Mouse (Mus musculus): ENCODE data around the gene Gm6899. TPM values are rescaled to one million over a fixed set of nuclear protein-coding genes. Genes with fewer than 3 reads are reported as not detected.

The Gm6899 gene
- polyA plus RNA-seq, 1 experiment = not detected

GRCm38 (mm10) chr11:26601571-26602175 lies 8.6 kb downstream of the Gm6899 start:
- 73% methylated on average over 2 of the region's 2 CpGs for WGBS
- no peak overlapping the region for H3K27ac ChIP-seq (ENCODE audit: insufficient read depth, low read length)
- H3K4me3 ChIP-seq (ENCODE audit: extremely low read depth, insufficient read depth, insufficient read length) = no peak overlapping the region
- DNase-seq (ENCODE audit: low read depth in 1 of 2, low spot score in 2 of 2) = no peak
- H3K4me1 ChIP-seq (ENCODE audit: control insufficient read depth, insufficient read depth, insufficient read length) = peaks cover 2% of the 10 kb centered on the region
- no peak for TF ChIP-seq CTCF (IDR thresholded peaks at IDR 0.05; ENCODE audit: extremely low read depth, insufficient read depth, insufficient read length, insufficient replicate concordance)
- no peak for TF ChIP-seq POLR2A (IDR thresholded peaks at IDR 0.05; ENCODE audit: low read depth, low read length)
- no peaks in the 10 kb centered on the region for H3K27me3 ChIP-seq (ENCODE audit: control insufficient read depth, insufficient read depth, low read length)
- no peaks in the 10 kb centered on the region for H3K36me3 ChIP-seq (ENCODE audit: control insufficient read depth, insufficient read depth, low read length)

- H3K4me3 ChIP-seq (ENCODE audit: extremely low read depth, insufficient read depth, insufficient read length) = no peak overlapping the region
- 21% methylated on average over 1 of the region's 1 CpGs for WGBS
- no peak overlapping the region for H3K27ac ChIP-seq (ENCODE audit: insufficient read depth, low read length)
- peaks cover 2% of the 10 kb centered on the region for H3K4me1 ChIP-seq (ENCODE audit: control insufficient read depth, insufficient read depth, insufficient read length)
- no peaks in the 10 kb centered on the region for H3K27me3 ChIP-seq (ENCODE audit: control insufficient read depth, insufficient read depth, low read length)
- TF ChIP-seq POLR2A (IDR thresholded peaks at IDR 0.05; ENCODE audit: low read depth, low read length) = no peak
- no peak for TF ChIP-seq CTCF (IDR thresholded peaks at IDR 0.05; ENCODE audit: extremely low read depth, insufficient read depth, insufficient read length, insufficient replicate concordance)
- no peaks in the 10 kb centered on the region for H3K36me3 ChIP-seq (ENCODE audit: control insufficient read depth, insufficient read depth, low read length)
- DNase-seq (ENCODE audit: low read depth in 1 of 2, low spot score in 2 of 2) = peak; percentile 25 to 46
Measured at GRCm38 (mm10) chr11:26604061-26604655, 11.1 kb downstream of the Gm6899 start.

GRCm38 (mm10) chr11:26608795-26609194 lies 15.8 kb downstream of the Gm6899 start:
- Histone ChIP-seq H3K4me3 (ENCODE audit: extremely low read depth, insufficient read depth, insufficient read length) (no peak overlapping the region), H3K27me3 (ENCODE audit: control insufficient read depth, insufficient read depth, low read length) (no peaks in the 10 kb centered on the region), H3K27ac (ENCODE audit: insufficient read depth, low read length) (no peak overlapping the region), H3K36me3 (ENCODE audit: control insufficient read depth, insufficient read depth, low read length) (no peaks in the 10 kb centered on the region), H3K4me1 (ENCODE audit: control insufficient read depth, insufficient read depth, insufficient read length) (peaks cover 2% of the 10 kb centered on the region; the same call in 1 of the 2 replicates)
- TF ChIP-seq POLR2A (IDR thresholded peaks at IDR 0.05; ENCODE audit: low read depth, low read length) = no peak
- no peak for TF ChIP-seq CTCF (IDR thresholded peaks at IDR 0.05; ENCODE audit: extremely low read depth, insufficient read depth, insufficient read length, insufficient replicate concordance)
- no peak for DNase-seq (ENCODE audit: low read depth in 1 of 2, low spot score in 2 of 2)
- 86% methylated on average over 10 of the region's 10 CpGs for WGBS

GRCm38 (mm10) chr11:26618475-26619223 lies 25.6 kb downstream of the Gm6899 start:
- 84% methylated on average over 2 of the region's 2 CpGs for WGBS
- no peak for TF ChIP-seq CTCF (IDR thresholded peaks at IDR 0.05; ENCODE audit: extremely low read depth, insufficient read depth, insufficient read length, insufficient replicate concordance)
- TF ChIP-seq POLR2A (IDR thresholded peaks at IDR 0.05; ENCODE audit: low read depth, low read length) = no peak
- Histone ChIP-seq H3K36me3 (ENCODE audit: control insufficient read depth, insufficient read depth, low read length) (no peaks in the 10 kb centered on the region), H3K27me3 (ENCODE audit: control insufficient read depth, insufficient read depth, low read length) (no peaks in the 10 kb centered on the region), H3K4me1 (ENCODE audit: control insufficient read depth, insufficient read depth, insufficient read length) (no peaks in the 10 kb centered on the region), H3K4me3 (ENCODE audit: extremely low read depth, insufficient read depth, insufficient read length) (no peak overlapping the region), H3K27ac (ENCODE audit: insufficient read depth, low read length) (no peak overlapping the region)
- DNase-seq (ENCODE audit: low read depth in 1 of 2, low spot score in 2 of 2) = no peak

DNA sequence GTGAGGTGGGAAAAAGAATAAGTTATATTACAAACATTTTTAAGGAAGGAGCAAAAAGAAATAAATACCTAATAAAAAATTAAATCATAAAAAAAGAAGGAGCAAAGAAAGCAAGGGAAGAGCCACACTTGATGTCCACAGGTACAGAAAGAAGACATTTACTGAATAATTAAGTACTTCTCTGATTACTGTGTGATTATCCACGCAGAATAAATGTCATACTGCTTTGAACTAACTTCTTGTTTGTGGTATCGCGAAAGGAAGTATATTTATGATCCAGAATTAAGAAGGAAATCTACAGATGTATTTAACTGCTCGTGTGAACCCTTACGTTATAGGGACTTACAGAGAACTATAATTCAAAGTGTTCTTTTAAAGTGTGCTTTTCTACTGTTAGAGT lies 29.7 kb downstream of the Gm6899 start:
- H3K36me3 ChIP-seq (ENCODE audit: control insufficient read depth, insufficient read depth, low read length) = no peaks in the 10 kb centered on the region
- TF ChIP-seq POLR2A (IDR thresholded peaks at IDR 0.05; ENCODE audit: low read depth, low read length) = no peak
- TF ChIP-seq CTCF (IDR thresholded peaks at IDR 0.05; ENCODE audit: extremely low read depth, insufficient read depth, insufficient read length, insufficient replicate concordance) = no peak
- no peak overlapping the region for H3K4me3 ChIP-seq (ENCODE audit: extremely low read depth, insufficient read depth, insufficient read length)
- no peak for DNase-seq (ENCODE audit: low read depth in 1 of 2, low spot score in 2 of 2)
- no peaks in the 10 kb centered on the region for H3K4me1 ChIP-seq (ENCODE audit: control insufficient read depth, insufficient read depth, insufficient read length)
- H3K27ac ChIP-seq (ENCODE audit: insufficient read depth, low read length) = no peak overlapping the region
- no peaks in the 10 kb centered on the region for H3K27me3 ChIP-seq (ENCODE audit: control insufficient read depth, insufficient read depth, low read length)
- 60% methylated on average over 5 of the region's 5 CpGs for WGBS

GRCm38 (mm10) chr11:26636239-26636638 lies 43.2 kb downstream of the Gm6899 start:
- Histone ChIP-seq H3K36me3 (ENCODE audit: control insufficient read depth, insufficient read depth, low read length) (no peaks in the 10 kb centered on the region), H3K27ac (ENCODE audit: insufficient read depth, low read length) (no peak overlapping the region), H3K27me3 (ENCODE audit: control insufficient read depth, insufficient read depth, low read length) (no peaks in the 10 kb centered on the region), H3K4me1 (ENCODE audit: control insufficient read depth, insufficient read depth, insufficient read length) (no peaks in the 10 kb centered on the region), H3K4me3 (ENCODE audit: extremely low read depth, insufficient read depth, insufficient read length) (no peak overlapping the region)
- DNase-seq (ENCODE audit: low read depth in 1 of 2, low spot score in 2 of 2) = no peak
- 88% methylated on average over 1 of the region's 1 CpGs for WGBS
- TF ChIP-seq POLR2A (IDR thresholded peaks at IDR 0.05; ENCODE audit: low read depth, low read length) (no peak), CTCF (IDR thresholded peaks at IDR 0.05; ENCODE audit: extremely low read depth, insufficient read depth, insufficient read length, insufficient replicate concordance) (no peak)
